Mouse (Mus musculus): ENCODE results near the gene Qrich2. TPM values are rescaled to one million over a fixed set of nuclear protein-coding genes. Genes with fewer than 3 reads are reported as not detected.
A peak's percentile ranks its signal among the peaks of the same experiment; 100 is the strongest.
"Not testable (repeated sequence)": the region's sequence is repeated elsewhere in the genome, so short reads cannot be mapped to it uniquely, and the experiment has no call there.

Qrich2 gene
- polyA plus RNA-seq, 1 experiment from 2014 or later: not detected

DNA sequence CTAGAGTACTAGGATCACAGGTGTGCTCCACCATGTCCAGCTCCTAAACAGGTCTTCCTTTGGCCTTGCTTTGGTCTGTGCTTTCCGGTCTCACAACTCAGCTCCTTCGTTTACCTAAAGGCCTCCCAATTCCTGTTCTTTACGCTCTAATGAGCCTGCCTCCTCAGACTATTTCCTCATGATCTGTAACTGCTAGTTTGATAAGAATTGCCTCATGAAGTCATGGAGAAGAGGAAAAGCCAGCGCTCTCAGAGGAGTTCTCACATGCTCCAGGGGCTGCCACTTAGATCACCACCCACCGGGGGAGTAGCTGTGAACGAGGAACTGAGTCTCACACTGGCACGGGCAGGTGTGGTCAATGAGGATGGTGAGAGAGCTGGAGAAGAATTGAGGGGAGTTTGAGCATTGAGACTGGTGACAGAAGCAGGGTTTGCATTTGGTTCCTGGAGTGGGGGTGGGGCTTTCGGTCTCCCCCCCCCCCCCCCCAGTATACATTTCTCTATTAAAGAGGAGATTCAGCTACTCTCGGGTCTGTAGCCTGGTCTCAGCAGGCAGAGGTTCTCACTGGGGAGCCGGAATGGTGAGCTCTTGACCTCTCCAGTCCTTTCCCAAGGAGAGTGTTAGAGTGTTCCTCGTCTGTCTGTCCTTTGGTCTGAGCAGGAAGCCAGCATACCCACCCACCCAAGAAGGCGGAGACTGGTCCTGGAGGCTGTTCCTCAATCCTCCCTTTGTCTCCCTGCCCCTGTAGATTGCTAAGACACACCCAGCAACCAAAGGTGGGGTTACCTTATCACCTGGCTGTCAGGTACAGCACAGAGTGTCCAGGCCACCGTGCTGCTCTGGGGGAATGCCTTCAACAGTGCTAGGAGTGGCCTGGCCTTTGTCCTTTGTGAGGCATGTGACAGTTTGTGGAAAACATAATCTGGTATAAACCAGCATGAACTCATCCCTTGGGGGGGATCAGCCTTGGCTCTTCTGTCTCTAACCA, 36.9 kb downstream of the Qrich2 start:
- ATAC-seq (replicated peaks; ENCODE audit: insufficient number of reproducible peaks, insufficient read depth, low FRiP score, low read depth): no peak
- Histone ChIP-seq H3K9me3 (replicated peaks) (no peaks in the 10 kb centered on the region), H3K27me3 (no peaks in the 10 kb centered on the region), H3K27ac (no peak overlapping the region; the same call in 1 of the 2 replicates), H3K9ac (no peak overlapping the region), H3K4me1 (replicated peaks) (peaks cover 23% of the 10 kb centered on the region), H3K4me2 (no peak overlapping the region), H3K36me3 (no peaks in the 10 kb centered on the region), H3K4me3 (no peak overlapping the region)
- WGBS: 35% methylated on average over 13 of the region's 13 CpGs

DNA sequence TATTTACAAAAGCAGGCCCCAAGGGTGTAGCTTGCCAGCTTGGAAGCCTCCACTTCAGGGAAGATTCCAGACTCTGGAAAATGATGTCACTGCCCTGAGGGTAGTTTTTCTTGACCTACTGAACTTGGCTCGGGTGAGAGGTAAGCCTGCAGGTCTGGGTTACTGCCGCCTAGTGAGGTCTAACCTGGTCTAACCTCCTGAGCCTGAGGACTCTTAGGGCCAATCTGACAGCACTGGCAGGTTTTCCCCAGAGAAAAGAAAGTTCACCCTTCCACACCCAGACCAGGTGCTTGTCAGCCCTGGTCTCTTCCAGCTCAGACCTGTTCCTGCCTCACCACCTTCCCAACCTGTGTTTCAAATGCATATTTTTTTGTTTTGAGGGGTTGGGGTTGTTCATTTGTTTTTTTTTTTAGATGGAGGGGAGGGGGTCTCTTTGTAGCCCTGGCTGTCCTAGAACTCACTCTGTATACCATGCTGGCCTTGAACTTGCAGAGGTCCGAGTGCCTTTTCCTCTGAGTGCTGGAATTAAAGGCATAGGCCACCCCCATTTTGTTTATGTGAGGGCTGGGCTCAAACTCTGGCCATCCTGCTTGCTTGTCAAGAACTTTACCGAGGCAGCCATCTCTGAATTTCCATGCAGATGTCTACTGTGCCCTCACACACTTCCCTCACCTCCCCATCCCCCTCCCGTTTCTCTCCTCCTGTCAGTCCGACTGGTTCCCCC, 39.0 kb downstream of the Qrich2 start:
- H3K27ac ChIP-seq: no peak overlapping the region
- H3K36me3 ChIP-seq: no peaks in the 10 kb centered on the region
- WGBS: 76% methylated on average over 6 of the region's 6 CpGs
- H3K4me1 ChIP-seq (replicated peaks): peaks cover 20% of the 10 kb centered on the region
- no peak overlapping the region for H3K4me3 ChIP-seq
- no peak for ATAC-seq (replicated peaks; ENCODE audit: insufficient number of reproducible peaks, insufficient read depth, low FRiP score, low read depth)
- no peak overlapping the region for H3K9ac ChIP-seq
- no peak overlapping the region for H3K4me2 ChIP-seq
- no peaks in the 10 kb centered on the region for H3K27me3 ChIP-seq
- no peaks in the 10 kb centered on the region for H3K9me3 ChIP-seq (replicated peaks)

DNA sequence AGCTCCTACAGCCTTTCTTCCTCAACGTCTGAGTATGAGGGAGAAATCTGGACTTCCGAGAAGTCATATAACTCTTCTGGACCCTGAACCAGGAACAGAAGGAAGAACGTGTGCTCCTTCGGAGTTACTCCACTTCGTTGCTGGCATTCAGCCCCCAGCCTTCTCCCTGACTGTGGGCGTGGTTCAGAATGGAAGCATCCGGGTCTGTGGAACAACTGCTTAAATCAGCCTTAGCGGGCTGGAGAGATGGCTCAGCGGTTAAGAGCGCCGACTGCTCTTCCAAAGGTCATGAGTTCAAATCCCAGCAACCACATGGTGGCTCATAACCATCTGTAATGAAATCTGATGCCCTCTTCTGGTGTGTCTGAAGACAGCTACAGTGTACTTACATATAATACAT, 39.7 kb downstream of the Qrich2 start:
- 83% methylated on average over 11 of the region's 11 CpGs for WGBS
- H3K27ac ChIP-seq; ATAC-seq (replicated peaks; ENCODE audit: insufficient number of reproducible peaks, insufficient read depth, low FRiP score, low read depth); H3K4me3 ChIP-seq; H3K4me2 ChIP-seq; H3K27me3 ChIP-seq; H3K9ac ChIP-seq; H3K9me3 ChIP-seq (replicated peaks); H3K36me3 ChIP-seq: not testable (repeated sequence)
- peaks cover 20% of the 10 kb centered on the region for H3K4me1 ChIP-seq (replicated peaks)

DNA sequence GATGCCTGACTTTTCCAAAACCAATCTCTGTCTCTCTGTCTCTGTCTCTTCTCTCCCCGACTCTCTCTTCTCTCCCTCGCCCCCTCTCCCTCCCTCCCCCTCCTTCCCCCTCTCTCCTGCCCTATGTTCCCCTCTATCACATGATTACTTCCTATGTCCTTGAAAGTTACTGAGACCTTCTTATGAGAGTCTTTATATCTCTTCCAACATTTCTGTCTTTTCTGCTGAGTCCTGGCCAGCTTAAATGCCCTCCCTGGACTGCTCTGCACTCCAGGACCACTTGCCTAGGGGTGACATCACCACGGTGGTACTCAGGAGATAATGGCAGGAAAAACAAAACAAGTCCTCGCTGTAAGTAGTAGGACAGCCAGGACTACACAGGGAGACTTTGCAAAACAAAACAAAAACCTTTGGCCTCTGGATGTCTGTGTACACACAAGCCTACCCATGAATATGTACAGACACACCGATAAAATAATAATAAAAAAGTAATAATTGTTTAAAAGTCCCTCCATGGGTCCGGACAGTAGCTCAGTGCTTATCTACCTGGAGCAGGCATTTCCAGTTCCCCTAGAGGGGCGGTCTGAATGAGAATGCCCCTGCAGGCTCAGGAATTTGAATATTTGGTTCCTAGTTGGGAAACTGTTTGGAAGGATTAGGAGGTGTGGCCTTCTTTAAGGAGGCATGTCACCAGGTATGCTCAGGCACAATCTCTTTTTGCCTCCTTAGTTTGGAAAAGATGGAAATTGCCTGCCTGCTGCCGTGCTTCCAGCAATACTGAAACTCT, 41.2 kb downstream of the Qrich2 start:
- Histone ChIP-seq H3K36me3 (no peaks in the 10 kb centered on the region), H3K4me1 (replicated peaks) (peaks cover 12% of the 10 kb centered on the region), H3K27me3 (no peaks in the 10 kb centered on the region), H3K9me3 (replicated peaks) (no peaks in the 10 kb centered on the region), H3K4me3 (no peak overlapping the region), H3K9ac (no peak overlapping the region), H3K27ac (0 out of 2 replicates have a peak overlapping the region, but pooled peaks have one; percentile 29), H3K4me2 (no peak overlapping the region)
- 40% methylated on average over 8 of the region's 8 CpGs for WGBS
- ATAC-seq (replicated peaks; ENCODE audit: insufficient number of reproducible peaks, insufficient read depth, low FRiP score, low read depth): no peak

DNA sequence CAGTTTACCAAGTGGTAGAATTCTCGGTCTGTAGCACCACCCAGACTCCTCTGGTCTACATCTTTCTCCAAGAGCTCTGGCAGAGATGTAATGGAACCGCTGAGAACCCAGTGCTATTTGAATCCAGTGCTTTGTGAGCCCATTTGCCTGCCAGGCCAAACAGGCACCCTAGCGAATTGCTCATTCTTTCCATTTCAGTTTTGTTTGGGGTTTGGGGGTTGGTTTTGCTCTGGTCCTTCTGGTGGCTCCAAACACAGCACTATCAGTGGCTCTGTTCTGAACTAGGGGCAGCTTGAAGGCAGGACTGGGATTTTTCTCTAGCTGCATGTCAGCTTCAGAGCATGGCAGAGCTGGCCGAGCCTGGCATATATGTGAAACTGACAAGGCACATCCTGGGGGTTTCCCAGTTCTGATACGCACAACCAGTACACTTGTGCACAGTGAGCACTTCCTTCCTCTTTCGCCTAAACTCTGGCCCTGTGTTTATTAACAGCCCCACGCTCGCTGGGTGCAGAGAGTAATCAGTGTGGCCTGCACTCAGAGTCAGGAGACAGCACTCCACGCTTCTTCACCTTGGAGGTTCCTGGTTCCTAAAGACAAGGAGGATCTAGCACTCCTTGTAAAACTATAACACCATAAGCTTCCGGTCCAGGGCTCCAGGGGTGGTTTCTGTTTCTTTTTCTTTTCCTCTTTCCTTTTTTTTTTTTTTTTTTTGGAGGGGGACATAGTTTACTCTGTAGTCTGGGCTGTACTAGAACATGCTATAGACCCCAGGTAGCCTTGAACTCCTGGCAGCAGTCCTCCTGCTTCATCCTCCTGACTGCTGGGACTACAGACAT, 42.0 kb downstream of the Qrich2 start:
- ATAC-seq (replicated peaks; ENCODE audit: insufficient number of reproducible peaks, insufficient read depth, low FRiP score, low read depth): 0 out of 2 replicates have a peak, but pooled peaks have one; percentile 28
- Histone ChIP-seq H3K4me1 (replicated peaks) (peaks cover 5% of the 10 kb centered on the region), H3K4me2 (no peak overlapping the region), H3K9me3 (replicated peaks) (no peaks in the 10 kb centered on the region), H3K9ac (no peak overlapping the region), H3K36me3 (no peaks in the 10 kb centered on the region), H3K27me3 (no peaks in the 10 kb centered on the region), H3K27ac (peak overlapping the region; percentile 8; the same call in 1 of the 2 replicates), H3K4me3 (no peak overlapping the region)
- 65% methylated on average over 10 of the region's 10 CpGs for WGBS

DNA sequence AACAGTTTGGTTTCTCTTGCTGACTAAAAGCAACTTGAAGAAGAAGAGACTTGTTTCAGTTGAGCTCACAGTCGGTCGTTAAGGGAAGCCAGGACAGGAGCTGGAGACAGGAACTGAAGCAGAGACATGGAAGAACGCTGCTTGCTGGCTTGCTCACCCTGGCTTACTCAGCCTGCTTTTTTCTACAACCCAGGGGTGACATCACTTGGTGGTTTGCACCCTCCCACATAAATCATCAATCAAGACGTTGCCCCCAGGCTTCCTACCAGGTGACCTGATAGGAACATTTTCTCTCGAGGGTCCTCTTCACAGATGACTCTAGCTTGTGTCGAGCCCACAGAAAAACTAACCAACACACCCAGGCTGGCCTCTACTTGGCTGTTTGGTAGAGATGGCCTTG, 42.8 kb downstream of the Qrich2 start:
- no peak overlapping the region for H3K9ac ChIP-seq
- H3K4me2 ChIP-seq: no peak overlapping the region
- H3K4me3 ChIP-seq: no peak overlapping the region
- peaks cover 2% of the 10 kb centered on the region for H3K4me1 ChIP-seq (replicated peaks)
- ATAC-seq (replicated peaks; ENCODE audit: insufficient number of reproducible peaks, insufficient read depth, low FRiP score, low read depth): no peak
- H3K36me3 ChIP-seq: no peaks in the 10 kb centered on the region
- no peaks in the 10 kb centered on the region for H3K27me3 ChIP-seq
- H3K9me3 ChIP-seq (replicated peaks): no peaks in the 10 kb centered on the region
- 77% methylated on average over 6 of the region's 6 CpGs for WGBS
- no peak overlapping the region for H3K27ac ChIP-seq

DNA sequence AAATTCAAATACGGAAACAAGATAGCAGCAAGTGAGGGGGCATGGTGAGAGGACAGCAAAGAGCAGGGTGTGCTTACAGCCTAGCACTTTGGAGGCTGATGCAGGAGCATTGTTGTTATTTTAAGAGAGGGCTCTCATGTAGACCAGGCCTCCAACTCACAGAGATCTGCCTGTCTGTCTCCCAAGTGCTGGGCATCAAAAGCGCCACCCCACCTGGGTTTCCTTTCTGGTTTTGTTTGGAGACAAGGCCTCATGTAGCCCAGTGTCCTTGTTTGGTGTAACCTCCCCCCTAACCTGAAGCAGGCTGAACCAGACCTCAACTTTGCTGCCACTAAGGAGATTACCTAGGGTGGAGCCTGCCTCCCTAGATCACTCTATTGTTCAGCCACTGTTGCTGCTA, 43.5 kb downstream of the Qrich2 start:
- no peak for ATAC-seq (replicated peaks; ENCODE audit: insufficient number of reproducible peaks, insufficient read depth, low FRiP score, low read depth)
- Histone ChIP-seq H3K36me3 (no peaks in the 10 kb centered on the region), H3K27me3 (no peaks in the 10 kb centered on the region), H3K9me3 (replicated peaks) (no peaks in the 10 kb centered on the region), H3K27ac (no peak overlapping the region), H3K9ac (no peak overlapping the region), H3K4me2 (no peak overlapping the region), H3K4me1 (replicated peaks) (peaks cover 4% of the 10 kb centered on the region), H3K4me3 (no peak overlapping the region)
- 71% methylated on average over 2 of the region's 2 CpGs for WGBS

DNA sequence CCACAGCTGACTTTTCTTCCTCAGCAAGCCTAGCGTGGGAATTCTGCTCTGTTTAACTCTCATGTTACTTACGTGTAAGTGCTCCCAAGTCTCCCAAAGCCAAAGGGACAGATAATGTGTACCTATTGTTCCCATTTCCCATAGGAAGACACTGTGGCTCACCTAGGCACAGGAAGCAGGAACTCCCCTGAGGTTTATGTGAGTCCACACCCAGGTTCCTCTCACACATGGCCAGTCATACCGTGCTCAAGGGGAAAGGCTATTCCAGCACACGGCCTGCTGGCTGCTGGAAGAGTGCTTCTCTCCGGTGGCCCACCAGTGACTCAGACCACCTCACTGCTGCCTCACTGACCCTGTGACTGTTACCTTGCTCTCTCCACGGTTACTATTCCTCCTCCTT, 44.9 kb downstream of the Qrich2 start:
- Histone ChIP-seq H3K36me3 (no peaks in the 10 kb centered on the region), H3K4me1 (replicated peaks) (peaks cover 4% of the 10 kb centered on the region), H3K4me3 (no peak overlapping the region), H3K27me3 (no peaks in the 10 kb centered on the region), H3K4me2 (no peak overlapping the region), H3K9ac (no peak overlapping the region), H3K27ac (no peak overlapping the region), H3K9me3 (replicated peaks) (no peaks in the 10 kb centered on the region)
- no peak for ATAC-seq (replicated peaks; ENCODE audit: insufficient number of reproducible peaks, insufficient read depth, low FRiP score, low read depth)
- 69% methylated on average over 6 of the region's 6 CpGs for WGBS

DNA sequence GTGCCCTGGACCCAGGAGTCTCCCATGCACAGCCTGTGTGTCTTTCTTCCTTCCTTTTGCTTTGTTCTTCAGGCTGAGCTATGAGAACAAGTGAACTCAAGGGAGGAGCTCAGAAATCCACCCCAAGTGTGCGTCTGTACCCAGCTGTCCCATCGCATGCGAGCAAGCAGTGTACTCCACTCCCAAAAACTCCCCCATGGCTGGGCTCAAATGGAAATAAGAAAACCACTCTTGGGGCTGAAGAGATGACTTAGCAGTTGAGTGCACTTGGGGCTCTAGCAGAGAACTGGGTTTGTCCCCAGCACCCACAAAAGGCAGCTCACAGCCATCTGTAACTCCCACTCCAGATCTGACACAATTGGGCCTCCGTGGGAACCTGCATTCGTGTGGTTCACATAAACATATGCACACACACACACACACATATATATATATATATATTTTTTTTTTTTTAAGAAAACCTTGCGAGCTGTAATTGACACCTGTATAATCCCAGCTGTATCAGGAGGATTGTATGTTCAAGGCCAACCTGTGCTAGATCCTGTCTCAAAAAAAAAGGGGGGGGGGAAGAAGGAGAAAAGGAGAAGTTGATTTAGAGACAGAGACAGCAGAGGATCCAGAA, 47.1 kb downstream of the Qrich2 start:
- no peak overlapping the region for H3K9ac ChIP-seq
- no peak overlapping the region for H3K4me2 ChIP-seq
- H3K36me3 ChIP-seq: no peaks in the 10 kb centered on the region
- H3K4me3 ChIP-seq: no peak overlapping the region
- 68% methylated on average over 6 of the region's 6 CpGs for WGBS
- H3K27me3 ChIP-seq: no peaks in the 10 kb centered on the region
- no peak for ATAC-seq (replicated peaks; ENCODE audit: insufficient number of reproducible peaks, insufficient read depth, low FRiP score, low read depth)
- peak overlapping the region; percentile 39; the same call in 1 of the 2 replicates for H3K27ac ChIP-seq
- no peaks in the 10 kb centered on the region for H3K9me3 ChIP-seq (replicated peaks)
- H3K4me1 ChIP-seq (replicated peaks): peaks cover 4% of the 10 kb centered on the region

DNA sequence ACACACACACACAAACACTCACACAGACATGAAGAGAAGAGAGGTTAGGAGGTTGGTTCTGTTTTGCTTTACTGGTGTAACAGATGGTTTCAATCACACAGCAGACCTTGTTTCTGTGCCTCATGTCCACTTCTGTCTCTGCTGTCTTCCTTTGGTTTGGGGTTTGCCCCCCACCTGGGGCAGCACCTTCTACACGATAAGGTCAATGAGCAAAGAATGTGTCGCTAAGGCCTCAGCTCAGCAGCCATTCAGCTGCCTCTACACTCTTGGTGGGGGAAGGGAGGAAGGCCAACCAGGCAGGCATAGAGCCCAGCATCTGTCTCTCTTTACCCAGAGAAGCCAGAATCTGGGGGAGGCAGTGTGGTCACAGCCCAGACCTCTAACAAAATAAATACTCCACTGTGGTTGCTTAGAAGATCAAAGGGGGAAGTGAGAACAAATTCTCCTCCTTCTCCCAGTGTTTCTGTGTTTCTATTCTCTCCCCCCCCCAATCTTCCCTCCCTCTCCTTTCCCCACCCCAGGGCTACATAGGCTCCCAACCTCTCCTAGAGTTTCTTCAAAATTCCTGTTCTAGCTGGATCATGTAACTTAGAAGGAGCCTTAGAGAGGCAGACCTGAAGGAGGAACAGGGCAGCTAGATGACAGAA, 47.7 kb downstream of the Qrich2 start:
- Histone ChIP-seq H3K9ac (no peak overlapping the region), H3K4me2 (no peak overlapping the region), H3K36me3 (no peaks in the 10 kb centered on the region), H3K27ac (peak overlapping the region; percentile 42; the same call in 1 of the 2 replicates), H3K9me3 (replicated peaks) (no peaks in the 10 kb centered on the region), H3K4me1 (replicated peaks) (peaks cover 7% of the 10 kb centered on the region), H3K4me3 (no peak overlapping the region), H3K27me3 (no peaks in the 10 kb centered on the region)
- ATAC-seq (replicated peaks; ENCODE audit: insufficient number of reproducible peaks, insufficient read depth, low FRiP score, low read depth): no peak
- 8% methylated on average over 2 of the region's 2 CpGs for WGBS
